Mouse (Mus musculus) heart, embryonic 11.5 days (tissue): ENCODE data around the gene Nxpe5. TPM values are rescaled to one million over a fixed set of nuclear protein-coding genes. Genes with fewer than 3 reads are reported as not detected.
"Not testable (repeated sequence)": the region's sequence is repeated elsewhere in the genome, so short reads cannot be mapped to it uniquely, and the experiment has no call there.

Experiments
- ATAC-seq: fragments of 200-750 bp; cut with Nextera tagmentation; replicated peaks from 2 replicates; pipeline ENCODE4 v1.8.0; 2017; ENCODE audit warnings: moderate library complexity; ENCODE audit not compliant: insufficient number of reproducible peaks, low FRiP score, low TSS enrichment
- H3K27ac ChIP-seq: fragments of 300-500 bp; sonication (generic); 2 replicates; pipeline ENCODE4 v1.5.1; 2014; ENCODE audit warnings: mild to moderate bottlenecking, low read depth, low read length
- H3K27me3 ChIP-seq: fragments of 300-500 bp; sonication (generic); 2 replicates; pipeline ENCODE4 v1.6.1; 2014; ENCODE audit warnings: mild to moderate bottlenecking, low read length, mixed read lengths; ENCODE audit not compliant: control insufficient read depth, insufficient read depth
- H3K36me3 ChIP-seq: fragments of 300-500 bp; sonication (generic); 2 replicates; pipeline ENCODE4 v1.6.1; 2014; ENCODE audit warnings: mild to moderate bottlenecking, low read length, moderate library complexity, mixed read lengths; ENCODE audit not compliant: control insufficient read depth, insufficient read depth
- H3K4me1 ChIP-seq: fragments of 300-500 bp; sonication (generic); 2 replicates; pipeline ENCODE4 v1.6.1; 2014; ENCODE audit warnings: low read length; ENCODE audit not compliant: control insufficient read depth, insufficient read depth
- H3K4me2 ChIP-seq: fragments of 300-500 bp; sonication (generic); 2 replicates; pipeline ENCODE4 v1.6.1; 2014; ENCODE audit warnings: mild to moderate bottlenecking, moderate library complexity
- H3K4me3 ChIP-seq: fragments of 300-500 bp; sonication (generic); 2 replicates; pipeline ENCODE4 v1.5.1; 2014; ENCODE audit warnings: low read depth, low read length
- H3K9ac ChIP-seq: fragments of 300-500 bp; sonication (generic); 2 replicates; pipeline ENCODE4 v1.6.1; 2014; ENCODE audit warnings: mild to moderate bottlenecking, low read depth, low read length, moderate library complexity
- H3K9me3 ChIP-seq: fragments of 300-500 bp; sonication (generic); replicated peaks from 2 replicates; pipeline ENCODE4 v1.6.1; 2016; ENCODE audit warnings: low read length; ENCODE audit not compliant: control insufficient read depth
- WGBS: fragments of 180-500 bp; shearing (Covaris S2); extraction: QIAGEN DNeasy Blood & Tissue Kit; methylation state at CpG from one replicate; pipeline ENCODE4 v1.1.7; 2014; ENCODE audit not compliant: insufficient replicate concordance; 5-methylcytosine and 5-hydroxymethylcytosine counted together
- polyA plus RNA-seq: library from polyadenylated mRNA; unstranded; fragments of >200 nt; fragmentation: Nextera tagmentation; extraction: Ambion mirVana; gene quantifications from 2 replicates; pipeline ENCODE4 v1.2.1, GENCODE M21; 2014

Gene Nxpe5
- polyA plus RNA-seq, 1 experiment from 2014 or later = not detected

GRCm38 (mm10) chr5:138202086-138202485 lies 23.6 kb upstream of the Nxpe5 start:
- Histone ChIP-seq H3K9ac (no peak overlapping the region), H3K27me3 (no peaks in the 10 kb centered on the region), H3K4me2 (no peak overlapping the region), H3K27ac (no peak overlapping the region), H3K4me3 (no peak overlapping the region), H3K4me1 (no peaks in the 10 kb centered on the region), H3K36me3 (no peaks in the 10 kb centered on the region), H3K9me3 (no peaks in the 10 kb centered on the region; the same call in 1 of the 2 replicates)
- ATAC-seq = no peak
- 81% methylated on average over 3 of the region's 3 CpGs for WGBS

- ATAC-seq = no peak
- Histone ChIP-seq H3K4me2 (no peak overlapping the region), H3K4me1 (no peaks in the 10 kb centered on the region), H3K9ac (no peak overlapping the region), H3K27ac (no peak overlapping the region), H3K4me3 (no peak overlapping the region), H3K36me3 (no peaks in the 10 kb centered on the region), H3K27me3 (no peaks in the 10 kb centered on the region), H3K9me3 (no peaks in the 10 kb centered on the region; the same call in 1 of the 2 replicates)
- WGBS = 67% methylated on average over 1 of the region's 1 CpGs
These were observed 18.4 kb upstream of the Nxpe5 start for GRCm38 (mm10) chr5:138207253-138207652.

GRCm38 (mm10) chr5:138207873-138208272 lies 17.8 kb upstream of the Nxpe5 start:
- H3K27me3 ChIP-seq = no peaks in the 10 kb centered on the region
- ATAC-seq = no peak
- no peak overlapping the region for H3K9ac ChIP-seq
- H3K4me2 ChIP-seq = no peak overlapping the region
- H3K4me3 ChIP-seq = no peak overlapping the region
- H3K4me1 ChIP-seq = no peaks in the 10 kb centered on the region
- no peaks in the 10 kb centered on the region; the same call in 1 of the 2 replicates for H3K9me3 ChIP-seq
- H3K27ac ChIP-seq = no peak overlapping the region
- 74% methylated on average over 4 of the region's 4 CpGs for WGBS
- no peaks in the 10 kb centered on the region for H3K36me3 ChIP-seq

- not testable (repeated sequence) for H3K27ac ChIP-seq, ATAC-seq, H3K4me2 ChIP-seq, H3K27me3 ChIP-seq, H3K4me3 ChIP-seq, H3K4me1 ChIP-seq, H3K9ac ChIP-seq, H3K9me3 ChIP-seq, H3K36me3 ChIP-seq
- WGBS = 92% methylated on average over 13 of the region's 13 CpGs
These were observed 9.1 kb upstream of the Nxpe5 start for GRCm38 (mm10) chr5:138216632-138217031.

- Histone ChIP-seq H3K27me3 (no peaks in the 10 kb centered on the region), H3K36me3 (no peaks in the 10 kb centered on the region), H3K4me1 (no peaks in the 10 kb centered on the region), H3K4me2 (no peak overlapping the region), H3K9me3 (no peaks in the 10 kb centered on the region), H3K4me3 (no peak overlapping the region), H3K9ac (no peak overlapping the region), H3K27ac (no peak overlapping the region)
- 50% methylated on average over 2 of the region's 2 CpGs for WGBS
- no peak for ATAC-seq
These were observed 5.8 kb upstream of the Nxpe5 start for GRCm38 (mm10) chr5:138219864-138220263.

GRCm38 (mm10) chr5:138222111-138222510 lies 3.6 kb upstream of the Nxpe5 start:
- Histone ChIP-seq H3K4me1 (no peaks in the 10 kb centered on the region), H3K4me3 (no peak overlapping the region), H3K27me3 (no peaks in the 10 kb centered on the region), H3K27ac (no peak overlapping the region), H3K9ac (no peak overlapping the region), H3K9me3 (no peaks in the 10 kb centered on the region), H3K36me3 (no peaks in the 10 kb centered on the region), H3K4me2 (no peak overlapping the region)
- 24% methylated on average over 4 of the region's 4 CpGs for WGBS
- ATAC-seq = no peak

- ATAC-seq = no peak
- Histone ChIP-seq H3K9me3 (no peaks in the 10 kb centered on the region), H3K4me1 (no peaks in the 10 kb centered on the region), H3K36me3 (no peaks in the 10 kb centered on the region), H3K9ac (no peak overlapping the region), H3K27ac (no peak overlapping the region), H3K4me3 (no peak overlapping the region), H3K27me3 (no peaks in the 10 kb centered on the region), H3K4me2 (no peak overlapping the region)
- WGBS = 57% methylated on average over 3 of the region's 3 CpGs
These were observed 2.4 kb upstream of the Nxpe5 start for GRCm38 (mm10) chr5:138223287-138223686.

GRCm38 (mm10) chr5:138226491-138226890 lies 793 bp downstream of the Nxpe5 start:
- Histone ChIP-seq H3K9me3 (no peaks in the 10 kb centered on the region), H3K27ac (no peak overlapping the region), H3K4me3 (no peak overlapping the region), H3K9ac (no peak overlapping the region), H3K36me3 (no peaks in the 10 kb centered on the region), H3K4me1 (no peaks in the 10 kb centered on the region), H3K4me2 (no peak overlapping the region), H3K27me3 (no peaks in the 10 kb centered on the region)
- WGBS = 76% methylated on average over 4 of the region's 4 CpGs
- no peak for ATAC-seq

- H3K9me3 ChIP-seq = no peaks in the 10 kb centered on the region
These were observed 1.7 kb downstream of the Nxpe5 start for GRCm38 (mm10) chr5:138227367-138227766.

More at GRCm38 (mm10) chr5:138227367-138227766, 1.7 kb downstream of the Nxpe5 start:
- H3K4me2 ChIP-seq = no peak overlapping the region
- no peak overlapping the region for H3K27ac ChIP-seq
- H3K27me3 ChIP-seq = no peaks in the 10 kb centered on the region
- H3K4me1 ChIP-seq = no peaks in the 10 kb centered on the region
- 48% methylated on average over 2 of the region's 2 CpGs for WGBS
- no peak overlapping the region for H3K4me3 ChIP-seq
- no peak for ATAC-seq
- H3K9ac ChIP-seq = no peak overlapping the region
- no peaks in the 10 kb centered on the region for H3K36me3 ChIP-seq
